Mouse (Mus musculus): ENCODE data around the gene Nln.

Gene Nln

DNA sequence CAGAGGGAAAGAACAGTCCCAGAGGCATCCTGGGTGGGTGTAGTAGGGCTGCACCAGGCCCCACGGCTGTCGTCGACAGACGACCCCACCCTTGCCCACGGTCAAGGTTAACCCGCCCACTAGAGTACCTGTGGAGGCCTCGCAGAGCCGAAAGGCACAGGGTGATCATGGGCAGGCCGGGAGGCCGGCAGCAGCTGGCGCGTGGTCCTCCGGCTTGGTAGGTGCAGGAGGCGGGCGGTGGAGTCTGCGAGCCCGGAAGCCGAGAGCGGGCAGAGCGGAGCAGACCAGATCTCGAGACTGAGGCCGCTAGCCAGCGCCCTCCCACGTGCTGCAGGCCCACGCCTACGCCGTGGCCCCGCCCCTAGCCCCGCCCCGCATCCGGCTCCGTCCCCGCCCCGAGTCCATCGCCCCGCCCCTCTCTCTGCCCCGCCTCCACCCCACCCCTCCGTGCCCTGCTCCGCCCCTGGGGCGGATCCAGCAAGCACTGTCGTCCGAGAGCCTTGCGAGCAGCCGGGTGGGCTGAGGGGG, at the start of gene Nln, which contains the start of gene Sgtb:
Gene Nln (minus strand): TSS at position 327 of the 528 bp plus-strand sequence.
Gene Sgtb (plus strand): TSS at position 454 of the 528 bp plus-strand sequence.
- peak; percentile 71 for DNase-seq (ENCODE audit: low spot score)

DNA sequence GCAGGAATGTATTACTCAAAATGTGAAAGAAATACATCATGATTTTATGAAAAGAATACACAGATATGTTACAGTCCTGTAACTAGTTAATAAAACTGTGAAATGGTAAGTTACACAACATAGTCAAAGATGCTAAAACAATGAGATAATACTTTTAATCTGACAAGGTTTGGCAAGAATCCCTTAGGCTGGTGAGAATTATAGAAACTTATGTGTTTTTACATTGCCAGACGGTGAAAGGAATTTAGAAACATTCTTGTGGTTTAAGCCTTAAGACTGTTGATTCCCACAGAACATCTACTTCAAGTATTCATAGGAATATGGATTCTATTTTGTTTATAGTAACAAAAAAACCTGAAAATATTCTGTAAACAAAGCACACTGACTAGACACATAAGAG, 46.3 kb upstream of the Nln start:
- no peak for DNase-seq (ENCODE audit: low spot score)

DNA sequence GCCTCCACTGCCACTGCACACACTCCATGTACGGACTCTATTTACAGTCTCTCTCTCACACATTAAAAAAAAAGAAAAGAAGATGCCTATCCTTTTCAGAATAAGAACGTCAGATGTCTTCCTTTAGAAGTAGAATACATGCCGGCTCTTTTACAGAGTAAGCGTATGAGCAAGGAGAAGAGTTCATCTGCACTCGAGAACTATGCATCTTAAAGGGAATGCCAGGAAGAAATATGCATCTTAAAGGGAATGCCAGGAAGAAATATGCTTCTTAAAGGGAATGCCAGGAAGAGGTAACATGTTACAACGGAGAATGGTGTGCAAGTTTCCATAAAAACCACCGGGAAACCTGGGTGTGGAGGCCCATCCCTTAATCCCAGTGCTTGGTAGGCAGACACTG, 45.7 kb upstream of the Nln start:
- no peak for DNase-seq (ENCODE audit: low spot score)

DNA sequence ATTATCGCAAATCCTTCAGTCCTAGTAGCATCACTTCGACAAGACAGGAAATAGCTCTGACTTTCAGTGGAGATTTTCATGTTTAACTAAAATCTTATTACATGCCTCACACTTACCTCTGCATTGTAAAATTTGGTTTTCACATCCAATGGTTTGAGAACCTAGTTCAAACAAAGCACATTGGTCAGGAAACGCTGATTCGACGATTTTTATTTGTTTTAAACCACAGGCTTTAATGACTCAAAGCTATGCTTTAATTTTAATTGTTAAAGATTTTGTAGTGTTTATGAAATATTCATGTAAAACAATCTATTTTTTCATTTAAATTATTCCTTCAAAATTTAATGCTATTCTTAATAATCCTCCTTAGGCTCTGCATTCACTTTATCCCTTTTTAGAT, 44.8 kb upstream of the Nln start:
- no peak for DNase-seq (ENCODE audit: low spot score)

DNA sequence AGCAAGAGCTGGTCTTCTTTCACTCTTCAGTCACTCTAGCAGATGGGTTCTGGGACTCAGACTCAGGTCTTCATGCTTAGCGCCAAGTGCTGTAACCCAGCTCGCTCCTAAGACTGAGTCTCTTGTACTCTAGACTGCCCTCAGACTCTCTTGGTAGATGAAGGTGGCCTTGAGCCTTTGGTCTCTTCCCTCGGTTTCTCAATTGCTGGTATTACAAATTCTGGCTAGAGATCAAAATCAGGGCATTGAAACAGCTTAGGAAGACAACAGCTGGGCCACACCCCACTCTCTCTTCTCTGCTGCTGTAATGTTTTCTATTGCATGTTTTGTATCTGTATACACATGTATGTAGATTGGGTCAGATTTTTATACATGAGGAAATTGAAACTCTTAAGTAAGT, 36.2 kb upstream of the Nln start:
- DNase-seq (ENCODE audit: low spot score), result no peak

DNA sequence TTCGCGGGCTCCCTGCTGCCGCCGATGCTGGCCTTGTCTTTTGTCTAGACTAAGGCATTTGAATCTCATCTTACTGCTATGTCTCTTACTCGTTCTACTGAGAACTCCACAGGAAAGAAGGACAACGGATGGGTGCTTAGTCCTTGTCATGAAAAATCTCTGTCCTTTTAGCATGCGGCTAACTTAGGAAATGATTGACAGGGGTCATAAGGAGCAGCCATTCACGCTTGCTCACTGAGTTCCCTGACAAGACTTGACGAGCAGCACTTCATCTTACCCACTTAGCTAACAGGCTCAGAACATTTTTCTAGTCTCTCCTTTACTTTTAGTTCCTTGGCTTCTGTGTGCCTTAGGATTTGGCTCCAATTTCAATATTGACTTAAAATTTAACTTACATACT, 35.5 kb upstream of the Nln start:
- DNase-seq (ENCODE audit: low spot score), result no peak

DNA sequence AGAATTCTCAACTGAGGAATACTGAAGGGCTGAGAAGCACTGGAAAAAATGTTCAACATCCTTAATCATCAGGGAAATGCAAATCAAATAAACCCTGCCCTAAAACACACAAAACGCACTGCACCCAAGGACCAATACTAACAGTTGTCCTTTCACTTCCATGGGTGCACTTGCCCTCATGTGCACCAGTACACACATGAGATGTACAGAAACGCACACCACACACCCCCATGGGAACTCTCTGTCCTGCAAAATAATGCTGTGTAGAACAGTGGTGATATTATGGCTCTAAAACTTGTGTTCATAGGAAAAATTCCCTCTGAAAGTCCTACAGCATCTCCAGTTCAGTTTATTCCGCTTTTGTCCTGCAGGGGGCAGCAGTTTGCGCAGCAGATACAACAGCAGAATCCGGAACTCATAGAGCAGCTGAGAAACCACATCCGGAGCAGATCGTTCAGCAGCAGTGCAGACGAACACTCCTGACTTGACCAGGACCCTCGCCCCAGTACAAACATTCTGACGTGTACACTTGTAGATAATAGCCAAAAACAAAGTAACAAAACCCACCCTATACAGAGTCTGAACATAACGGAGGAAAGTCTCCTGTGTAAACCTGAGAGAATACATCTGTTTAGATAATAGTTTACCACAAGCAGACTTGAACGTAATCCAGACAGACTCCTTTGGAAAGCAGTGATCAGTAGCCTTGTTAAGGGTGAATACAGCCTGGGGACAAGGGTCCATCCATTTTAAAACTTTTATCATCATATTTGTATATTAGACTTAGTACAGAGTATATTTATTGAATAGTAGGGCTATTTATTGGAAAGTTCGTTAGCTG, 30.2 kb upstream of the Nln start:
- DNase-seq (ENCODE audit: low spot score), result peak; percentile 84

DNA sequence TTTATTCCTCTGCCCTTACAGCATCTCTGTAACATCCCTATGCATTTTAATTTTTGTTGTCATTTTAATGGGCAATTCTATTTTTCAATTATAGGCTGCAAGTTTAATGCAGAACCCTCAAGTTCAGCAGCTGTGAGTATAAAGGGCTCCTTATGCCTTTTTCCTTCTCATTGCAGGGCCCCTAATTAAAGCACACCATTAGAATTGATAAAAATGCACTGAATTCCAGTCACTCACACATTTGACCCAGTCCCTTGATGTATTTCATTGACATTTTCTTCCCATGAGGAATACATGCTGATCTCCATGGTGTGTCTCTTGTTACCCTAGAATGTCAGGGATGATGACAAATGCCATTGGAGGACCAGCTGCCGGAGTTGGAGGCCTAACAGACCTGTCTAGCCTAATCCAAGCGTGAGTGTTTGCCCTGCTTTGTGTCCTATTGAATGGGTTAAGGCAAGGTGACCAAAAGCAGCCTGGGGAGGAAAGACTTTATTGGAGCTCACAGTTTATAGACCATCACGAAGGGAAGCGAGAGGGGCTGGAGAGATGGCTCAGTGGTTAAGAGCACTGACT, 25.2 kb upstream of the Nln start:
- no peak for DNase-seq (ENCODE audit: low spot score)

DNA sequence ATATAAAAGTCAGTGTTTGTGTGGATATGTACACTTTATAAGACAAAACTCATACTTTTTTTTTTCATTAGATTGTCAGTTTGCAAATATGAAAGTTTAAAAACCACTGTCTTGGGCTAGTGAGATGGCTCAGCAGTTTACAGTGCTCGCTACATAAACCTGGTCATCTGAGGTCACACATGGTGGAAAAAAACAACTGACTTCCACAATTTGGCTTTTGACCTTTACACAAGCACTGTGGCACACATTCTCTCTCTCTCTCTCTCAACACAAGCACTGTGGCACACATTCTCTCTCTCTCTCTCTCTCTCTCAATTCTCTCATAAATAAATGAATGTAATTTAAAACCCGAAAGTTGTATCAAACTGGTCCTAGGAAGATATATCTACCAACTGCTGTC, 23.1 kb upstream of the Nln start:
- DNase-seq (ENCODE audit: low spot score), result no peak

DNA sequence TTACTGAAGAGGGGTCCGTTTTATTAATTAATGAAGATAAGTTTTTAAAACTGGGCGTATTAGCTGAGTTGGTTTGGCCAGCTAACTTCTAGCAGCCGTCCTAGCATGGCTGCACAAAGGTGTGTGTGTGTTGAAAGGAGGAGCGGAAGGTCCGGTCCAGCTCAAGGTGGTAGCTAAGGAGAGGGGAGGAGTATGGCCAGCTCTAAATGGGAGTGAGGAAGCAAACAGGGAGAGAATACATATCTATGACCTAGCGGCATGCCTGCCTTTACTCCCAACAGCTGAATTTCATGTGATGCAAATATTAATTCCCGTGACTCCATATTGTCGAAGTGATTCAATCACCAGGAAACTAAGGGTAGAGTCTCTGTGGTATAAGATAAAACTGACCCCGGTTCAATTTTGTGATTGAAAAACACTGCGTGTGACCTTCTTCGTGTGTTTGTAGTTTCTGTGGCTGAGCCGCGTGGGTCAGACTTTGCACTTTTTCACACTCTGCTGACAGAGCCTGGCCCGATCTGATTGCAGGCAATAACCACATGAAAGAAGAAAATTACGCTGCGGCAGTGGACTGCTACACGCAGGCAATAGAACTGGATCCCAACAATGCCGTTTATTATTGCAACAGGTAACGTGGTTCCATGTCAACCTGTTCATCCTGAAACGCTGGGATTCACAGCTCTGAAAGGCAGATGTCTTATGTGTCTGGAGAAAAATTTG, 14.4 kb upstream of the Nln start:
- DNase-seq (ENCODE audit: low spot score), result no peak

DNA sequence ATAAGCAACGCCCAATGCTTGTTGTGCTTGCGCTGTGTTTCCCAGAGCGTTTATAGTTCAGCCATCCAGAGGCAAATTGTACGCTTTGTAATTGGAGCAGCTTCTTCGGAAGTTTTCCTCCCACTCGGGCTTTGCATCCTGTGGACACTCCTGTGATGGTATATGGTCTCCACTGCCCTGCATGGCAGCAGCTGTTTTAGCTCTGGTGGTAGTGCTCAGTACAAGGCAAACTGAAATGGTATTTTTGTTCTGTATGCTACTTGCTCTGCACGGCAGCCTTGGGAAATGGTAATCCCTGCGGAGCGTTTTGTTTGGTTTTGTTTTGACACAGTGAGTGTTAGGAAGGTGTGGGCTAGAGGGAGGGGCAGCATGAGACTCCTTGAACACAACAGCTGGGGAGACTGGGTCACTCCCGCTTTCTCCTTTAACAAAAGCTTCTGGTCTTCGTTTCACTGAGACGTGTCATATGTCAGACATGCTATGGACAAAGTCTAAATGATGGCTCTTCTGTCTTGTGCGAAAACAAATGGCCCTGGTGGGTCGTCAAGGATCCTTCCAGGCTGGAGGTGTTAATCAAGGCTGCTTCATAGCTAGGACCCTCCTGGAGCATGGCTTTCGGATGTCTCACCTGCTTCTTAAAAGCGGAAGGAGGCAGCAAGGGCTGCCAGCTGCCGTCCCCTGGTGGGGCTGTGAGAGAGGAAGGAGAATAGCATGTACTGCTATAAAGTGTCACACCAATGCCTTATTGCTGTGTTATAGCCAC, 12.8 kb upstream of the Nln start:
- DNase-seq (ENCODE audit: low spot score), result no peak

DNA sequence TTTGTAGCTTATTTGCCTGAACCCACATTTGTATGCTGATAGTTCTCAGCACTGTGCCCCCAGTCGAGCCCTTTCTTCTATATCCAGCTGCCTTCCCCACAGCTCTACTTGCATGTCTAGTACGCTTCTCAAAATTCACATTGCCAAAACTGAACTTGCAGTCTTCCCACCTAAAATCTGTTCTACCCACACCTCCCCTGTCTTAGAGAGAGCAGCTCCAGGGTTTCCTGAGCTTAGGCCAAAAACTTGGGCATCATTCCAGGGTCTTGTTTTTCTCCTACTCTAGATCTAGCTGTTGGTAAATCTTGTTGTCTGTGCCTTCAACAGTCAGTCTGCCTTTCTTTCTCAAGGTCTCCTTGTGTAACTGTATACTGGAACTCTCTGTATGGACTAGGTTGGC, 5.4 kb upstream of the Nln start:
- DNase-seq (ENCODE audit: low spot score), result no peak

DNA sequence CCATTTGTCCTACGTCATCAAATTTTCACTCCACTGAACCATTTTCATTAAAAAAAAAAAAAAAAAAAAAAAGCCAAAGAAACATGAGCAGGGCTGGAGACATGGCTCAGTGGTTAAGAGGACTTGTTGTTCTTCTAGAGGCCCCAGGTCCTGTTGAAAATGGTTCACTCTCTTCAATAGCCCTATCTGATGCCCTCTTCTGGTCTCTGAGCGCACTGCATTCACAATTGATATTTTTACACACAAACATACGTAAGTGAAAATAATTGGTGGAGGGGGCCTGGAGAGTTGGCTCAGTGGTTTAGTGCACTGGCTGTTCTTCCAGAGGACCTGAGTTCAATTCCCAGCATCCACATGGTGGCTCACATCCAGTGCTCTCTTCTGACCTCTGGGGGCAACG, 4.4 kb upstream of the Nln start:
- DNase-seq (ENCODE audit: low spot score), result no peak

DNA sequence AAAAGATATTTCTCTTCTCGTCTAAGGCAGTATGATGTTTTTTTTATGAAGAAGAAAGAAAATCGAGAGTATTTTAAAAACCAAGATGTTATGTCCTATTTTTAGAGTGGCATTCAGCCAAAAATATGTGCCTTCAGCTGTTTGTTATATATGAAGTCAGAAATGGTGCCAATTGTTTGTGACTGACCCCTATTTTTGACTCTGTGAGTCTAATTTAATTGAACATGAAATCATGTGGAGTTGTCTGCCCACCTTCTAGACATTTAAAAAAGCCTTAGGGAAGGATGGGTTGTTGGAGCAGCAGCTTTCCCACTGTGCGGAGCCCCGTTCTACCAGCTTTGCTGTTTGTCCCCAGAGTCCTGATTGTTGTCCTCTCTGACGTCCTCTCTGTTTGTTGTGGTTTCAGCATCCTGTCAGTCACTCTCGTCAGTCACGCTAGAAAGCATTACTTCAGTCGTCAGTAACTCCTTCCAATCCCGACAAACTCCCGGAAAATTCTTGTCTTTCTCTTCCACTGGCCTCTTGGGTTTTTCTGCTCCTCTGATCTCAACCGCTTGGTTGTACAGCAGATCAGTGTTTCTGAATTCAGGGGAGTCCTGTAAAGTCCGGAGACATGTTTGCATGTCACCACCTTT, 3.0 kb upstream of the Nln start:
- peak; percentile 51 for DNase-seq (ENCODE audit: low spot score)

DNA sequence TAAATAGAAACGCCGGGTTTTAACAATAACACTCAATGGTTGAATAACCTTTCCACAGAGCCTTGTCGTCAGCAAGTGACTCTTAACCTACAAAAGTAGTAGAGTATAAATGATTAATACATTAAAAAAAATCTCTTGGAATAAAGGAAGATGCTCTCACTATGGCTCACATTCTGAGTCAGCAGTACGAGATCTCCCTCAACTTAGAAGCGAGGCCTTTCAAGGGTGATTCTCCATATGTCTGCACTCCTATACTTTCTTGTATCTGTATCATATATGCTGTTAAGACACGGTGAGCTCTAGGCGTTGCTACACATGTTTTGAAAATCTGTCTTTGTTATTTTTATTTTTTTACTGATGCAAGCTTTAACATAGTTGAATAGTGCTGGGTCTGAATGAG, 1.1 kb upstream of the Nln start:
- DNase-seq (ENCODE audit: low spot score), result no peak

DNA sequence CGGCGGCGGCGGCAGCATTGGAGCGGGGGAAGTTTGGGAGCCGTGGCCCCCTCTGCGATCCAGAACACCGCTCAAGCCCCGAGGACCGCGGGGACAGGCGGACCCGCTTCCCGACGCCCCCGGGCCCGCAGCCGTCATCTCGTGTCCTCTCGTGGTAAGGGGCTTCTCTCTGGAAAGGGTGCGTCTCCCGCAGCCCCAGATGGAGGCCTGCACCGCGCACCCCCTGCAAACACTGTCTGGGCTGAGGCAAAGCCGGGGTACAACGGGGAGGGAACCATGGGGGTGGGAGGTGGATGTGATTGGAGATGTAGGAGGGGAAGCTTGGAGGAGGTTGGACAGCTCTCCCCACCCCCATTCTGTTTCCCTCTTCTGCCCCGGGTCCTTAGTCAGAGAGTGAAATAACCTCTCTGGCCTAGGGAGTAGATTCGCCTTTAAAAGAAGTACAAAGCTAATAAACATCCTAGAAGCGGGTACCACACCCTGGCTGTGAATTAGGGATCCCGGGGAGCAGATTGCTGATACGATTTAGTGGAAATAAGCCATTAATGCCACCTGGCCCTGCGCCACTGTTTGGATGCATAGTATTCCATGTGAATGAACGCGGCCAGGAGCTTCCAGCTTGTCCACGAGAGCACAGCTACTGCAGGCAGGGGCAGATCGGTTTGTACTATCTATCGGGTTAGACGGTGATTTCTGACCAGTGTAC, 555 bp upstream of the Nln start:
- no peak for DNase-seq (ENCODE audit: low spot score)

DNA sequence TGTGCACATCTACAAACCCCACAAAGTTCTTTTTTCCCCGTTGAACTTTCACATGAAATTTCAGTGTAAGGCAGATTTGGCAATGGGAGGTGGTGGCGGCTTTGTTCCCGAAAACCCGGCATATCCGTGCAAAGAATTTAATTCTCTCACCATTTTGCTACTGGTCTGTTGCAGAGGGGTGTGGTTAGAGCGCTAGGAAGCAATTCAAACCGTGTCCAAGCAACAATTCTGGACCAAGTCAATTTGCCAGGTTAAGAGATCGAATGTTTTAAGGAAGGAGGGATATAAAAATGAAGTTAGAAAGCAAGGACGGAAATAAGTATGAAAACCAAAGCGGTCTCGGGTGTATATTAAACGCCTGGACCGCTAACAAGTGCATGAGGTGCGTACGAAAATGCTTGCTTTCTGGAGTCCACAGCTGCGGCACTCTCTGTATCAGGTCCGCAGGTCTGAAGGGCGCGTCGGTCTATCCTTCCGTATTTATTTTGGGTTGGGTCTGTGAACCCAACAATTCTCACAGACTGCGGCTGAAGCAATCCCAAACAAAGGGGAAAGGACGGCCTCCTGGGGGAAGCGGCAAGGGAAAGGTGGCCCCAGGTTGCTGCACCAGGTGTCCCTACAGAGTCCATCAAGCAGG, 645 bp downstream of the Nln start:
- peak; percentile 1 for DNase-seq (ENCODE audit: low spot score)

DNA sequence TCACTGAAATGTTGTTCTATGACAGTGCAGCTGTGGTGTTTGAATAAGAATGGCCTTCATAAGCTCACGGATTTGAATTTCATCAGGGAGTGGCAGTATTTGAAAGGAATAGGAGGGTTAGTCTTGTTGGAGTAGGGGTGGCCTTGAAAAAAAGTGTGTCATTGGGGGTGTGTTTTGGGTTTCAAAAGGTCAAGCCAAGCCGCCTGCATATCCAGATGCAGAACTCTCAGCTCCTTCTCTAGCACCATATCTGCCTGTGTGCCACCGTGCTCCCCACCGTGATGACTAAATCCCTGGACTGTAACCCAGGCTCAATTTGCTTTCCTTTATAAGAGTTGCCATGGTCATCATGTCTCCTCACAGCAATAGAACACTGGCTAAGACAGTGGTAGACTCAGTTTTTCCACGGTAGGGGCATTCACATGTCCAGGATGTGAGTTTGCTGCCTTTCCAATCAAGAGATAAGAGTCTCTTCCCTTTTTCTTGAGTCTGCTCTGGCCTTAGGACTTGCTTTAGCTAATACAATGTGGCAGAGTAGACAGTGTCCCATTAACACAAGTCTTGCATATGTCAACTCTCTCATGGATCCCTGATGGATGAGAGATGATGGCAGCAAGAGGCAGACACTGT, 7.7 kb downstream of the Nln start:
- DNase-seq (ENCODE audit: low spot score), result no peak

DNA sequence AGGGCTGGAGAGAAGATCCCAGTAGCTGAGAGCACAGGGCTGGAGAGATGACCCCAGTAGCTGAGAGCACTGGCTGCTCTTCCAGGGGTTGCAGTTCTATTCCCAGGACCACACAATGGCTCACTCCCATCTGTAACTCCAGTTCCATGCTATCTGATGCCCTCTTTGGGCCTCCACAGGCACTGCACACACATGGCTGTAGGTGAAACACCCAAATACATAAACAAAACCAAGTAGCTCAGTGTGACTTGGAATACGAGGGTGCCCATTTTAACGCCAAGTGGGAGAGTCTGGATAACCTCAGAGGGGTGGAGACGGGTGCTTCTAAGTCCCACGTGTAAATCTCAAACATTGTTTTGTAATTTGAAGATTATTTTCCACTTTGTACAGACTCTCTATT, 9.0 kb downstream of the Nln start:
- no peak for DNase-seq (ENCODE audit: low spot score)

DNA sequence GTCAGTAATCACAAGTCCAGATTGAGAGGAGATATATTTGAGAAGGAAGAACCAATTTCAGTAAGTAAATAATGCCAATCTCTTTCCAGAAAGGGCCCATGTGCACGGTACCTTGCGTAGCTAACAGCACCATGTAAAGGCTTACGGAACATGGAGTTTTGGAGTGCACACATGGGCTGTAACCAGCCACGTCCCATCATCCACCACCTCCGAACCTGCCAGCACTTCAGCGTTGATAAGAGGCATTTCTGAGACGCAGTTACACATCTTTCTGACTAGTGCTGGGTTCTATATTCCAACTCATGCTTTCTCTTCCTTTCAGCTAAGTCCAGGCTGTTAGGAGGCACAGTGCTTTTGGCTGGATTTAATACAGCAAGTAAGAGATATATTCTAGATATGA, 12.2 kb downstream of the Nln start:
- DNase-seq (ENCODE audit: low spot score), result no peak
